Mouse (Mus musculus) lung, embryonic 15.5 days (tissue): ENCODE measurements at regions not wholly inside any gene's neighbourhood (a gene's known extent, or its start where the extent isn't known, plus 50 kb on each side); places are given as distances from the start of the nearest gene placed in this dataset.

ENCODE experiments used
- ATAC-seq: fragments of 200-750 bp; cut with Nextera tagmentation; 2 replicates; pipeline ENCODE4 v1.8.0; 2017; ENCODE audit warnings: moderate number of reproducible peaks, borderline replicate concordance; ENCODE audit not compliant: low FRiP score, low TSS enrichment; ENCODE audit errors: extremely low read depth
- H3K27ac ChIP-seq: fragments of 300-500 bp; sonication (generic); 2 replicates; pipeline ENCODE4 v1.5.1; 2015; ENCODE audit warnings: moderate library complexity, mild to moderate bottlenecking, inconsistent platforms
- H3K27me3 ChIP-seq: fragments of 300-500 bp; sonication (generic); 2 replicates; pipeline ENCODE4 v1.6.1; 2015; ENCODE audit warnings: inconsistent platforms
- H3K36me3 ChIP-seq: fragments of 300-500 bp; sonication (generic); 2 replicates; pipeline ENCODE4 v1.6.1; 2015; ENCODE audit warnings: inconsistent platforms
- H3K4me1 ChIP-seq: fragments of 300-500 bp; sonication (generic); 2 replicates; pipeline ENCODE4 v1.6.1; 2015; ENCODE audit warnings: inconsistent platforms
- H3K4me2 ChIP-seq: fragments of 300-500 bp; sonication (generic); 2 replicates; pipeline ENCODE4 v1.6.1; 2015; ENCODE audit warnings: inconsistent platforms, mild to moderate bottlenecking, moderate library complexity
- H3K4me3 ChIP-seq: fragments of 300-500 bp; sonication (generic); 2 replicates; pipeline ENCODE4 v1.5.1; 2015; ENCODE audit warnings: mild to moderate bottlenecking, inconsistent platforms
- H3K9ac ChIP-seq: fragments of 300-500 bp; sonication (generic); 2 replicates; pipeline ENCODE4 v1.6.1; 2015; ENCODE audit warnings: inconsistent platforms
- H3K9me3 ChIP-seq: fragments of 300-500 bp; sonication (generic); 2 replicates; pipeline ENCODE4 v1.6.1; 2016; ENCODE audit warnings: inconsistent platforms
- WGBS: fragments of 180-500 bp; shearing (Covaris S2); methylation state at CpG from one replicate; pipeline ENCODE4 v1.1.7; 2015; 5-methylcytosine and 5-hydroxymethylcytosine counted together

GRCm38 (mm10) chr8:30916184-30916751, 2512.2 kb upstream of the 5930422O12Rik start:
- H3K27ac ChIP-seq = no peak overlapping the region
- H3K9ac ChIP-seq = peak overlapping the region; percentile 27
- H3K4me3 ChIP-seq = peak overlapping the region; percentile 41
- H3K36me3 ChIP-seq = no peaks in the 10 kb centered on the region
- ATAC-seq = no peak
- WGBS = 5% methylated on average over 12 of the region's 12 CpGs
- H3K9me3 ChIP-seq = no peaks in the 10 kb centered on the region
- no peaks in the 10 kb centered on the region for H3K27me3 ChIP-seq
- H3K4me1 ChIP-seq = 0 out of 2 replicates have a peak, but pooled peaks cover 10% of the 10 kb centered on the region
- H3K4me2 ChIP-seq = peak overlapping the region; percentile 76

- Histone ChIP-seq H3K4me1 (no peaks in the 10 kb centered on the region), H3K4me3 (no peak overlapping the region), H3K9me3 (no peaks in the 10 kb centered on the region), H3K9ac (no peak overlapping the region), H3K36me3 (no peaks in the 10 kb centered on the region), H3K27ac (no peak overlapping the region), H3K27me3 (no peaks in the 10 kb centered on the region), H3K4me2 (no peak overlapping the region)
- 86% methylated on average over 12 of the region's 12 CpGs for WGBS
- ATAC-seq = no peak
Observed at GRCm38 (mm10) chr8:30921451-30921850, 2507.1 kb upstream of the 5930422O12Rik start.

DNA sequence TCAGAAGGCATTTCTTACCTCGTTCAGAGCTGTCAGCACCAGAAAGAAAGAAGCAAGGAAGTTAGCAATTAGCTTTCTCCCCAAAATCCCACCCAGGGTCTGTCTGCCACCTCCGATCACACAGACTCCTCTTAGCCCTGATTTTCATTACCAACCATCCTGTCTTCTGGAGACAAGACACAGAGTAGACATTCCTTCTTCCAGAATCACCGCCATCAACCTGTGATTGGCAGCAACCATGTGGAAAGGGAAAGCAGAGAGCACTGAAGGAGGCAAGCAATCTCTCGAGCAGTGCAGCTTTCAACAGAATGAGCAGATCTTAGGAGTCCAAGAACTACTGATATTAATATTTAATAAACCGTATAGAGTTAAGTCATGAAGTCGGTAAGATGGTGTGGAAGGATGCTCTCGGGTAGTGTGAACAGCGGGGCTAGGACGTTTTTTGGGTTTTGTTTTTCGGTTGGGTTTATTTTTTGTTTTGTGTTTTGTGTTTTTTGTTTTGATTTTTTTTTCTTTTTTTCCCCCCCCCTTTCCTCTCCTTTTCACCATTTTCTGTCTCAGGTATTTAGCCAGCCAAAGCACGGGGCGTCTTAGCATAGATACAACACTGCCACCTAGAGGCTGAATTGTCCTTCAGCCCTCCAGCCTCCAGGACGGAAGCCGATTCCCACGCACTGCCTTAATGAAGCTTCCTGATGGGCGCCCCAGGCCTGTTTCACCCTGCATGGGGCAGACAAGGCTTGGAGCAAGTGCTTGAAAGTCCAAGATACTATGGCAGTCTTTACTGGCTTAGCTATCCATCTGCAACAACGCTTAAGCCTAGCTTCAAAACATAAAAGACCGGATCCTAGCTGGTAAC, 2505.0 kb upstream of the 5930422O12Rik start:
- ATAC-seq = peak; percentile 65
- no peak overlapping the region for H3K9ac ChIP-seq
- H3K36me3 ChIP-seq = no peaks in the 10 kb centered on the region
- no peak overlapping the region for H3K4me3 ChIP-seq
- no peaks in the 10 kb centered on the region for H3K9me3 ChIP-seq
- H3K27ac ChIP-seq = no peak overlapping the region
- H3K4me2 ChIP-seq = no peak overlapping the region
- 35% methylated on average over 18 of the region's 18 CpGs for WGBS
- H3K4me1 ChIP-seq = no peaks in the 10 kb centered on the region
- H3K27me3 ChIP-seq = no peaks in the 10 kb centered on the region

GRCm38 (mm10) chr8:30924160-30924534, 2504.4 kb upstream of the 5930422O12Rik start:
- H3K36me3 ChIP-seq = no peaks in the 10 kb centered on the region
- H3K9me3 ChIP-seq = no peaks in the 10 kb centered on the region
- H3K9ac ChIP-seq = no peak overlapping the region
- WGBS = 43% methylated on average over 5 of the region's 5 CpGs
- H3K4me1 ChIP-seq = no peaks in the 10 kb centered on the region
- no peak overlapping the region for H3K4me2 ChIP-seq
- no peak for ATAC-seq
- no peak overlapping the region for H3K27ac ChIP-seq
- H3K4me3 ChIP-seq = no peak overlapping the region
- no peaks in the 10 kb centered on the region for H3K27me3 ChIP-seq

DNA sequence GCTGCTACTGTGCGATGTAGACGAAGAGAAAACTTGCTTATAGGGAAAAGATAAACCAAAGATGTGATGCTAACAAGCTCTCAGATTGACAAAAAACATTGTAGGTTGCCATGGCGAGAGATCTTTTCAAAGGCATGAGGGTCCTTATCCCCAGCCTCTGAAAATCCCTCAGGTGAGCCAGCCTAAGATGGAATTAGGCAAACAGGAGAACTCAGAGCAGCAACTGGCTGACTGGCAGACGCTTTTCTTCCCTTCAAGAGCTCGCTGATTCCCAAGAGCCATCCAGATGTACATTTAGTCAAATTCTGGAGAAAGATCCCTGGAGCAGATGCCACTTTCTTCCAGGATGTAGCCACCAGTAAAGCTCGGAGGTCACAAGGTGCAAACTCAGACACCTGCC, 2503.9 kb upstream of the 5930422O12Rik start:
- Histone ChIP-seq H3K36me3 (no peaks in the 10 kb centered on the region), H3K4me3 (no peak overlapping the region), H3K4me1 (no peaks in the 10 kb centered on the region), H3K9ac (no peak overlapping the region), H3K27ac (no peak overlapping the region), H3K9me3 (no peaks in the 10 kb centered on the region), H3K4me2 (no peak overlapping the region), H3K27me3 (no peaks in the 10 kb centered on the region)
- ATAC-seq = no peak
- 58% methylated on average over 6 of the region's 6 CpGs for WGBS

GRCm38 (mm10) chr8:30937449-30938075, 2490.9 kb upstream of the 5930422O12Rik start:
- no peak overlapping the region for H3K4me2 ChIP-seq
- ATAC-seq = no peak
- no peak overlapping the region for H3K27ac ChIP-seq
- no peaks in the 10 kb centered on the region for H3K27me3 ChIP-seq
- WGBS = 69% methylated on average over 4 of the region's 4 CpGs
- no peaks in the 10 kb centered on the region for H3K9me3 ChIP-seq
- no peaks in the 10 kb centered on the region for H3K4me1 ChIP-seq
- H3K9ac ChIP-seq = no peak overlapping the region
- H3K4me3 ChIP-seq = no peak overlapping the region
- no peaks in the 10 kb centered on the region for H3K36me3 ChIP-seq

GRCm38 (mm10) chr8:30940901-30941300, 2487.6 kb upstream of the 5930422O12Rik start:
- H3K9me3 ChIP-seq = no peaks in the 10 kb centered on the region
- H3K27me3 ChIP-seq = no peaks in the 10 kb centered on the region
- H3K27ac ChIP-seq = no peak overlapping the region
- no peaks in the 10 kb centered on the region for H3K4me1 ChIP-seq
- no peak overlapping the region for H3K4me3 ChIP-seq
- WGBS = 41% methylated on average over 4 of the region's 4 CpGs
- no peaks in the 10 kb centered on the region for H3K36me3 ChIP-seq
- ATAC-seq = no peak
- no peak overlapping the region for H3K4me2 ChIP-seq
- H3K9ac ChIP-seq = no peak overlapping the region

DNA sequence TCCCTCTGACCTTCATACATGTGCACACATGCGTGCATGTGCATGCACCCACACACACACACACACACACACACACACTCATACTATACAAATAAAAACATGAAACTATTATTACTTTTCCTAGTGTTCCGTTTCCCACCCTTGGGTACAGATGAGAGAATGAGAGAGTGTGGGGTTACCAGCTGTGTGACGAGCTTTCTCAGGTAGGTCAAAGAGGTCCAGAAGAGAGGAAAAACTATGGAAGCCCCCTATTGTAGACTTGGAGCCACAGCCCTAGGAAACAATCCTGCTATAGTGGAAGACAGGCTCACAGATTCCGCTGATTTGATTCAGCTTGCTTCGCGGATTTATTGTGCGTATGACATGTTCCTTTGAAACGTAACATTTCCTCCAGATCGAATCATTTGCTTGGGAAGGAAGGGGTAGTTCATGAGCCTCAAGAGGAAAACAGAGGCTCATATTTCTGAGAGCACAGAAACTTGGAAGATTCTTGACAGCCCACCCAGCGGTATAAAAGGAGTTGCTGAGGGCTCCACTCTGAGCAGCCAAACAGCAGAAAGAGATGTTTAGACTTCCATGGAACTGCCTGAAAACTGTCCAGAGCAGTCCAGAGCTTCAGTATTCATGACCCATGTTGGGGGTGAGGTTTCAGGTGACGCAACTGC, 2486.9 kb upstream of the 5930422O12Rik start:
- Histone ChIP-seq H3K4me2 (no peak overlapping the region), H3K9me3 (no peaks in the 10 kb centered on the region), H3K4me1 (no peaks in the 10 kb centered on the region), H3K9ac (no peak overlapping the region), H3K4me3 (no peak overlapping the region), H3K27ac (no peak overlapping the region), H3K27me3 (no peaks in the 10 kb centered on the region), H3K36me3 (no peaks in the 10 kb centered on the region)
- WGBS = 72% methylated on average over 11 of the region's 11 CpGs
- ATAC-seq = no peak

GRCm38 (mm10) chr8:30946154-30947065, 2482.1 kb upstream of the 5930422O12Rik start:
- no peaks in the 10 kb centered on the region for H3K4me1 ChIP-seq
- 59% methylated on average over 10 of the region's 10 CpGs for WGBS
- ATAC-seq = no peak
- no peak overlapping the region for H3K4me2 ChIP-seq
- no peak overlapping the region for H3K27ac ChIP-seq
- H3K27me3 ChIP-seq = no peaks in the 10 kb centered on the region
- H3K4me3 ChIP-seq = no peak overlapping the region
- H3K9ac ChIP-seq = no peak overlapping the region
- no peaks in the 10 kb centered on the region for H3K36me3 ChIP-seq
- no peaks in the 10 kb centered on the region for H3K9me3 ChIP-seq

- H3K9me3 ChIP-seq = no peaks in the 10 kb centered on the region
- H3K27ac ChIP-seq = no peak overlapping the region
- no peak overlapping the region for H3K4me3 ChIP-seq
- H3K4me1 ChIP-seq = no peaks in the 10 kb centered on the region
- no peaks in the 10 kb centered on the region for H3K36me3 ChIP-seq
- no peaks in the 10 kb centered on the region for H3K27me3 ChIP-seq
- H3K9ac ChIP-seq = no peak overlapping the region
- no peak overlapping the region for H3K4me2 ChIP-seq
- no peak for ATAC-seq
Observed at GRCm38 (mm10) chr8:30952818-30953217, 2475.7 kb upstream of the 5930422O12Rik start.

GRCm38 (mm10) chr8:30959436-30960180, 2468.9 kb upstream of the 5930422O12Rik start:
- WGBS = 39% methylated on average over 17 of the region's 17 CpGs
- ATAC-seq = no peak
- Histone ChIP-seq H3K4me2 (peak overlapping the region; percentile 50), H3K9ac (no peak overlapping the region), H3K27ac (no peak overlapping the region), H3K4me1 (no peaks in the 10 kb centered on the region), H3K27me3 (no peaks in the 10 kb centered on the region), H3K9me3 (no peaks in the 10 kb centered on the region), H3K36me3 (no peaks in the 10 kb centered on the region), H3K4me3 (peak overlapping the region; percentile 19)
